In the genomic region with DNA sequence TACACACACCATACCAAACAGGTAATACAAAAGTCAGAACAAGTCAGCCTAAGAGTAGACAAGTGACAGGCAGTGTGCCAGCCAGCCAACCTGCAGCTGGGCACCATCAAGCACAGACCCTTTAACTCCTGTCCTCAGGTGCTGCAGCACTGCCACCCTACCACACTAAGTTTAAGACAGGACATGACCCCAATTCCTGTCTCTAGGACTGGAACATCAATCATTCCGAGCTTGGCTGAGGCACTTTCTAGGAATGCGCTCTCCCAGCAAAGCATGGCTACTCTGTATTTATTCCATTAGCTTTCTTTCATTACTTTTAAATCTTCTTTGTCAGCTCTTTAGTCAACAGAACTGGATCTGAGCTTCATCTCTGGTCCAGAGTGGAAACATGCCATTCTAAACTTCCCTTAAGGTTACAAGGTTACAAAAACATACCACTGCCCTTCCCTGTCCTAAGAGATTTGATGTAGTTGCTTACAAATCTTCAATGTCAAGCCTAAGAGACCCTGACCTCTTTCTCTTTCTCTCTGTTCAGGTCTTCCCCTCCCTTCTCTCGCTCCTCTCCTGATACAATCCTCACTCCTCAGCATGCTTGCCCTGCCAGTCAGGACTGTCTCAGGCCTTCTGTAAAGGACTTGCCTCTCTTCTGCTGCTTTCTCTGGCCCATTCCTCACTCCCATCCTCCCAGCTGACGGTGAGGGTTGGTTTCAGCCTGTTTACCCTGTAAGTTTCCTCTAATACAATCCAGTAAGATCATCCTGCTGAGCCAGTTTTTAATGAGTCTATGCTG, we compare ENCODE assay signal across 19 mouse cellular contexts. TPM values are rescaled to one million over a fixed set of nuclear protein-coding genes. Genes with fewer than 3 reads are reported as not detected.
A peak's percentile ranks its signal among the peaks of the same experiment; 100 is the strongest.
DNase-seq lines count a peak whose midpoint lies in the region; ATAC-seq lines count a peak whose summit lies in the region.
"Had no signal": no experiment of that assay in that cellular context is flagged by ENCODE, and none has a peak within 500 bp of the region (broad histone marks: within the 10 kb centered on the region; RNA-seq: fewer than 3 reads in every experiment).

No protein-coding gene starts in this region.

- WGBS in heart, embryonic 11.5 days (ENCODE audit: insufficient replicate concordance): 43% methylated on average over 4 of the region's 4 CpGs
- WGBS in heart, embryonic 16.5 days: 38% methylated on average over 4 of the region's 4 CpGs

- 0 out of 2 replicates have a peak, but pooled peaks have one; percentile 11 for ATAC-seq in heart, embryonic 11.5 days (replicated peaks; ENCODE audit: insufficient number of reproducible peaks, low FRiP score, low TSS enrichment)
- ATAC-seq in heart, embryonic 16.5 days (replicated peaks; ENCODE audit: extremely low read depth, insufficient read depth, low FRiP score): no peak
- ATAC-seq: hindbrain, embryonic 16.5 days; Patski had no signal

- peak overlapping the region; percentile 51; the same call in 1 of the 2 replicates for H3K27ac ChIP-seq in heart, embryonic 11.5 days (ENCODE audit: low read depth, low read length)
- peak overlapping the region; percentile 58 for H3K27ac ChIP-seq in heart, embryonic 16.5 days (ENCODE audit: low read length)
- H3K27ac ChIP-seq: liver, embryonic 13.5 days had no signal

- H3K9me3 ChIP-seq in heart, embryonic 11.5 days (replicated peaks; ENCODE audit: control insufficient read depth, low read length): no peaks in the 10 kb centered on the region
- H3K9me3 ChIP-seq in heart, embryonic 16.5 days (replicated peaks; ENCODE audit: control insufficient read depth, low read length): no peaks in the 10 kb centered on the region
- H3K9me3 ChIP-seq: liver, embryonic 13.5 days had no signal

- H3K4me2 ChIP-seq in heart, embryonic 11.5 days: no peak overlapping the region
- H3K4me2 ChIP-seq in heart, embryonic 16.5 days (ENCODE audit: low read depth, low read length): no peak overlapping the region
- H3K4me2 ChIP-seq: liver, embryonic 13.5 days; midbrain, embryonic 11.5 days had no signal

- H3K27me3 ChIP-seq in heart, embryonic 11.5 days (ENCODE audit: control insufficient read depth, insufficient read depth, low read length): no peaks in the 10 kb centered on the region
- H3K27me3 ChIP-seq in heart, embryonic 16.5 days (ENCODE audit: control insufficient read depth, insufficient read depth, low read length): no peaks in the 10 kb centered on the region
- H3K27me3 ChIP-seq: liver, embryonic 13.5 days; Patski had no signal

- DNase-seq in adrenal gland, adult (ENCODE audit: inconsistent age in 2 of 2, low spot score in 1 of 2): peak; percentile 20 to 74
- no peak for DNase-seq in adrenal gland, postnatal 25 days
- DNase-seq in heart, adult 8-10 months (ENCODE audit: low spot score): no peak
- DNase-seq in 3T3-L1 (ENCODE audit: low read depth, low spot score): peak; percentile 3
- no peak for DNase-seq in spleen, postnatal 10 days (ENCODE audit: low spot score in 2 of 2)
- no peak for DNase-seq in thymus, postnatal 0 days (ENCODE audit: low spot score)
- DNase-seq: kidney, postnatal 10 days; layer of hippocampus, adult 9-11 months; liver, embryonic 13.5 days; lung, postnatal 10 days; right cerebral cortex, postnatal 14 days; thymus, postnatal 14 days had no signal

- H3K4me3 ChIP-seq in heart, embryonic 11.5 days (ENCODE audit: low read depth, low read length): no peak overlapping the region
- no peak overlapping the region for H3K4me3 ChIP-seq in heart, embryonic 16.5 days (ENCODE audit: low read length)
- H3K4me3 ChIP-seq: erythroblast, embryonic 14.5 days; liver, embryonic 13.5 days; myocyte had no signal

- no peak overlapping the region for H3K9ac ChIP-seq in heart, embryonic 11.5 days (ENCODE audit: low read depth, low read length)
- no peak overlapping the region for H3K9ac ChIP-seq in heart, embryonic 16.5 days (ENCODE audit: low read length)
- H3K9ac ChIP-seq: liver, embryonic 13.5 days had no signal

- H3K4me1 ChIP-seq in heart, embryonic 11.5 days (ENCODE audit: control insufficient read depth, insufficient read depth, low read length): peaks cover 9% of the 10 kb centered on the region
- peaks cover 11% of the 10 kb centered on the region for H3K4me1 ChIP-seq in heart, embryonic 16.5 days (ENCODE audit: control insufficient read depth, insufficient read depth, low read length)
- H3K4me1 ChIP-seq: liver, embryonic 13.5 days had no signal

- no peaks in the 10 kb centered on the region for H3K36me3 ChIP-seq in heart, embryonic 11.5 days (ENCODE audit: control insufficient read depth, insufficient read depth, low read length)
- H3K36me3 ChIP-seq in heart, embryonic 16.5 days (ENCODE audit: control insufficient read depth, insufficient read depth): peaks cover 3% of the 10 kb centered on the region; the same call in 1 of the 2 replicates

RNA-seq across cellular contexts. Expression of gene Usp15, which starts 48.6 kb away (rescaled TPM):
- total RNA-seq in adrenal gland, postnatal 25 days (2021): 92.7 and 94.4 TPM in 2 replicates
- 85.9 and 89.3 TPM in 2 replicates for polyA plus RNA-seq in heart, embryonic 11.5 days (2014; fragmentation: Nextera tagmentation; extraction: Ambion mirVana)
- 100 to 1,000 TPM in 1 of 4 experiments, 10 to 100 TPM in 3; 92.7 to 102 (median 94.7) TPM for total RNA-seq in heart, adult 8-10 months (2022)
- 58.3 and 66.0 TPM in 2 replicates for polyA plus RNA-seq in heart, embryonic 16.5 days (2015; fragmentation: Nextera tagmentation; extraction: Ambion mirVana)
- 91.1 and 94.2 TPM in 2 replicates for polyA plus RNA-seq in thymus, postnatal 0 days (2015; fragmentation: Nextera tagmentation; extraction: Ambion mirVana)

Comparison
In these comparisons a context has a peak if more than half of its experiments do, and no peak if none do; other contexts are left out.
1. DNase-seq: peak in adrenal gland, adult (2 of 2) and 3T3-L1 (single experiment); none in adrenal gland, postnatal 25 days (single experiment), heart, adult 8-10 months (single experiment), spleen, postnatal 10 days (0 of 2) and thymus, postnatal 0 days (single experiment).